Mouse (Mus musculus) cerebellum, postnatal 25 days (tissue): ENCODE results near the gene Hspg2.
"Not testable (repeated sequence)": the region's sequence is repeated elsewhere in the genome, so short reads cannot be mapped to it uniquely, and the experiment has no call there.

Experiments
- DNase-seq, 2 experiments: peaks; one replicate each; pipeline ENCODE4 v3.0.0; 2021; ENCODE audit warnings: mixed read lengths in 2 of 2

The Hspg2 gene

GRCm38 (mm10) chr4:137579789-137580188, 111.2 kb downstream of the Hspg2 start:
- DNase-seq = no peak

- DNase-seq = no peak
These were observed 111.7 kb downstream of the Hspg2 start for GRCm38 (mm10) chr4:137580299-137580698.

- DNase-seq = peak in 1 of 2 experiments; percentile 39
These were observed 113.2 kb downstream of the Hspg2 start for GRCm38 (mm10) chr4:137581815-137582214.

GRCm38 (mm10) chr4:137589095-137589494, 120.5 kb downstream of the Hspg2 start:
- not testable (repeated sequence) for DNase-seq

GRCm38 (mm10) chr4:137589586-137589985, 121.0 kb downstream of the Hspg2 start:
- no peak for DNase-seq

GRCm38 (mm10) chr4:137590961-137591360, 122.4 kb downstream of the Hspg2 start:
- peak; percentile 29 to 51 for DNase-seq

- peak; percentile 99 to 100 for DNase-seq
These were observed 125.3 kb downstream of the Hspg2 start, which contains the start of gene Usp48 for GRCm38 (mm10) chr4:137593601-137594495. TSS of gene Usp48 (plus strand) at chr4:137593755.

GRCm38 (mm10) chr4:137594496-137595270, 126.1 kb downstream of the Hspg2 start:
- peak in 1 of 2 experiments; percentile 61 for DNase-seq

GRCm38 (mm10) chr4:137597098-137597630, 128.6 kb downstream of the Hspg2 start:
- no peak for DNase-seq

GRCm38 (mm10) chr4:137598577-137598976, 130.0 kb downstream of the Hspg2 start:
- no peak for DNase-seq

- DNase-seq = no peak
These were observed 135.0 kb downstream of the Hspg2 start for GRCm38 (mm10) chr4:137603449-137604171.

- no peak for DNase-seq
These were observed 138.5 kb downstream of the Hspg2 start for GRCm38 (mm10) chr4:137607023-137607422.

- no peak for DNase-seq
These were observed 140.7 kb downstream of the Hspg2 start for GRCm38 (mm10) chr4:137609281-137609680.

- DNase-seq = no peak
These were observed 141.1 kb downstream of the Hspg2 start for GRCm38 (mm10) chr4:137609702-137610101.

- no peak for DNase-seq
These were observed 141.7 kb downstream of the Hspg2 start for GRCm38 (mm10) chr4:137610256-137610655.
